Mouse (Mus musculus) hindbrain, embryonic 11.5 days (tissue): ENCODE measurements around the gene Ilf3. TPM values are rescaled to one million over a fixed set of nuclear protein-coding genes. Genes with fewer than 3 reads are reported as not detected.
A peak's percentile ranks its signal among the peaks of the same experiment; 100 is the strongest.

ENCODE experiments used
- ATAC-seq: fragments of 200-750 bp; cut with Nextera tagmentation; 2 replicates; pipeline ENCODE4 v1.8.0; 2017; ENCODE audit warnings: mild to moderate bottlenecking, moderate TSS enrichment, moderate library complexity; ENCODE audit not compliant: low FRiP score
- DNase-seq: peaks from one replicate; pipeline ENCODE4 v3.0.0-alpha.2; 2015; ENCODE audit warnings: low spot score
- H3K27ac ChIP-seq: fragments of 300-500 bp; sonication (generic); 2 replicates; pipeline ENCODE4 v1.5.1; 2014; ENCODE audit warnings: mild to moderate bottlenecking, low read depth, low read length
- H3K27me3 ChIP-seq: fragments of 300-500 bp; sonication (generic); 2 replicates; pipeline ENCODE4 v1.6.1; 2014; ENCODE audit warnings: mild to moderate bottlenecking, low read length, moderate library complexity, mixed read lengths; ENCODE audit not compliant: control insufficient read depth, insufficient read depth
- H3K36me3 ChIP-seq: fragments of 300-500 bp; sonication (generic); 2 replicates; pipeline ENCODE4 v1.6.1; 2014; ENCODE audit warnings: mild to moderate bottlenecking, low read length, moderate library complexity, mixed read lengths; ENCODE audit not compliant: control insufficient read depth, insufficient read depth
- H3K4me1 ChIP-seq: fragments of 300-500 bp; sonication (generic); replicated peaks from 2 replicates; pipeline ENCODE4 v1.6.1; 2014; ENCODE audit warnings: low read length, mixed read lengths; ENCODE audit not compliant: control insufficient read depth, insufficient read depth
- H3K4me2 ChIP-seq: fragments of 300-500 bp; sonication (generic); replicated peaks from 2 replicates; pipeline ENCODE4 v1.6.1; 2014; ENCODE audit warnings: mild to moderate bottlenecking, low read depth, low read length
- H3K4me3 ChIP-seq: fragments of 300-500 bp; sonication (generic); 2 replicates; pipeline ENCODE4 v1.5.1; 2014; ENCODE audit warnings: low read depth, low read length
- H3K9ac ChIP-seq: fragments of 300-500 bp; sonication (generic); 2 replicates; pipeline ENCODE4 v1.6.1; 2014; ENCODE audit warnings: low read depth, low read length
- H3K9me3 ChIP-seq: fragments of 300-500 bp; sonication (generic); 2 replicates; pipeline ENCODE4 v1.6.1; 2016; ENCODE audit warnings: low read length; ENCODE audit not compliant: control insufficient read depth
- WGBS: fragments of 180-500 bp; shearing (Covaris S2); extraction: QIAGEN DNeasy Blood & Tissue Kit; methylation state at CpG from one replicate; pipeline ENCODE4 v1.1.7; 2014; 5-methylcytosine and 5-hydroxymethylcytosine counted together
- polyA plus RNA-seq: library from polyadenylated mRNA; unstranded; fragments of >200 nt; fragmentation: Nextera tagmentation; extraction: Ambion mirVana; gene quantifications from 2 replicates; pipeline ENCODE4 v1.2.1, GENCODE M21; 2014

Gene Ilf3
- polyA plus RNA-seq, 1 experiment from 2014 or later = 232 TPM

DNA sequence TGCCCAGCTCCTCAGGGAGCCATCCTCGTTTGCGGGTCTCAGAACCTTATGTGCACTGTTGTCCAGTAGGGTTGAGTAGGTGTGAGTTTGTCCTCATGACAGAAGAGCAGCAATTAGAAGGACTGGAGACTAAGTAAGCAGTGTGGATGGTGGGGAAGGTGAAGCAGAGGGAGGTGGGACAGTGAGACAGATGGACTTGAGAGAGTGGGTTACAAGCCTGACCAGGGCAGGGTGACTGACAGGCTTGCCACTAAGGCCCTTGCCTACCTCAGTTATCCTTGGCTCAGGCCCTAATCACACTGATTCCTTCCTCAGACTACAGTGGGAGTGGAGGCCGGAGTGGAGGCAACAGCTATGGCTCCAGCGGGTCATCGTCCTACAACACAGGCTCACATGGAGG, 36.1 kb downstream of the Ilf3 start:
- Histone ChIP-seq H3K4me3 (no peak overlapping the region), H3K27me3 (no peaks in the 10 kb centered on the region), H3K36me3 (peaks cover 37% of the 10 kb centered on the region), H3K4me1 (no peaks in the 10 kb centered on the region), H3K4me2 (no peak overlapping the region), H3K27ac (no peak overlapping the region), H3K9me3 (no peaks in the 10 kb centered on the region), H3K9ac (no peak overlapping the region)
- DNase-seq (no peak), ATAC-seq (no peak)
- 97% methylated on average over 5 of the region's 5 CpGs for WGBS

DNA sequence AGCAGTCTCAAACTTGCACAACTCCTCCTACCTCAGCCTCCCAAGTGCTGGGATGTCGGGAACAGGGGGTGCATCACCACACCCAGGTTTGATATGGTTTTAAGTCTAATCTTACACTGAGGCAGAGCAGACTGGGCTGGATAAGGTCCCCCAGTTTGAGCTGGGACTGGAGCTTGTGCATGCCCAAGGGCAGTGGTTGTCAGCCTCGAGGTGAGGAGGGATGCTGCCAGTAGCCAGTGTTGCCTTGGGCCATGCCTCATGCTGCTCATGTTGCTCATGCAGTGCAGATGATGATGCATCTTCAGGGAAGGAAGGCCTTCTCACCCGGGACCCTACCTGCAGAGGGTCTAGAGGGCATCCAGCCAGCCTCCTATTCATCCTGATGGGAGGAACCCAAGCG, 37.9 kb downstream of the Ilf3 start:
- Histone ChIP-seq H3K4me1 (no peaks in the 10 kb centered on the region), H3K36me3 (peaks cover 28% of the 10 kb centered on the region), H3K4me3 (no peak overlapping the region), H3K27ac (no peak overlapping the region), H3K9ac (no peak overlapping the region), H3K27me3 (no peaks in the 10 kb centered on the region), H3K4me2 (no peak overlapping the region), H3K9me3 (no peaks in the 10 kb centered on the region)
- DNase-seq = no peak
- no peak for ATAC-seq
- WGBS = 82% methylated on average over 4 of the region's 4 CpGs

DNA sequence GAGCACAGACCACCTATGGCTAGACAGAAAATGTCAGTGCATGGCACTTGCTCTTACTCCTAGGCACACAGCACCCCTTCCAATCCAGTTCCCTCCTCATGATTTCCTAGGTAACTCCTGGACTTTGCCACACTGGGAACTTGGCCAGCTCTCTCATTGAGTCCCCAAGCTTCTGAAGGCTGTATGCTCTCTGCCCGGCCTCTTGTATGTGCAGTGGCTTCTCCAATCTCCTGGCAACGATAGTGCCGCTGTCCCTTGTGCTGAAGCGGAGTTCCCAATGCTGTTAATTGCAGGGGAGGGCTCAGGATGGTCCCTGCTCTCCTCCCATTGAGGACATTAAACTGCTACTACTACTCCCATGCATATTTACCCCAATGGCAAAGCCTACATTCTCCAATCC, 40.3 kb downstream of the Ilf3 start:
- H3K9me3 ChIP-seq = no peaks in the 10 kb centered on the region
- DNase-seq = no peak
- H3K9ac ChIP-seq = no peak overlapping the region
- peaks cover 26% of the 10 kb centered on the region for H3K36me3 ChIP-seq
- no peak overlapping the region for H3K4me3 ChIP-seq
- H3K27ac ChIP-seq = no peak overlapping the region
- 28% methylated on average over 4 of the region's 4 CpGs for WGBS
- ATAC-seq = no peak
- H3K4me1 ChIP-seq = no peaks in the 10 kb centered on the region
- H3K4me2 ChIP-seq = no peak overlapping the region
- H3K27me3 ChIP-seq = no peaks in the 10 kb centered on the region

- H3K9ac ChIP-seq = no peak overlapping the region
- ATAC-seq (no peak), DNase-seq (no peak)
- no peaks in the 10 kb centered on the region for H3K4me1 ChIP-seq
- H3K36me3 ChIP-seq = peaks cover 21% of the 10 kb centered on the region
- H3K27ac ChIP-seq = no peak overlapping the region
- no peaks in the 10 kb centered on the region for H3K27me3 ChIP-seq
- H3K9me3 ChIP-seq = no peaks in the 10 kb centered on the region
- H3K4me2 ChIP-seq = no peak overlapping the region
- H3K4me3 ChIP-seq = no peak overlapping the region
- WGBS = 75% methylated on average over 7 of the region's 7 CpGs
Observed at GRCm38 (mm10) chr9:21408624-21409023, 41.0 kb downstream of the Ilf3 start.

DNA sequence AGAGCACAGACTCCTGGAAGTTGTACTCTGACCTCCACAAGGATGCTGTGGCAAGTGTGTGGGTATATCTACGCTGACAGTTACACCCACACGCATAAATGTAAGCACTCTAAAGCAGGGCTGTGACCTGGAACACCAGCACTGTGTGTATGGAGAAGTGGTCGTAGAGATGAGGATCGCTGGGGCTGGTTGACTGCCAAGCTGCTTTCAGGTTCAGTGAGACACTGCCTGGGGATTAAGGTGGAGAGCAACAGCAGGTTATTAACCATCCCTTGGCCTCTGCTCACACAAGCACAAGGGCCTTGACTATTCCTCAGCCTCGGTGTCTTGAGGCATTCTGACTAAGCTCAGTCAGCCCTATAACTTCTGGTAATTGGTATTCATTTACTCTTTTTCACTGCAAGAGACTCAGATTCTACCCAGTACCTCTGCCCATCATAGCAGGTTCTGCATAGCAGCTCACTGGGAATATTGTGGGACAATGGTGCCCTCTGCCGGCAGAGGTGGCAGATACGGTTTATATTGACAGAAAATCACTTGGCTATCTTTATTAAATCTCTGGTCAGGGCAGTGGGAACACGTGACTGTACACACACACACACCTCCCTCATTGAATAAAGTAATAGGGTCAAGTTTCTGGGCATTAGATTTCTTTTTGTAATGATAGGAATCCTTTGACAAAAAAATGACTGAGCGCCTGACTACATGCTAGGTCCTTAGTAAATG, 42.1 kb downstream of the Ilf3 start:
- H3K27me3 ChIP-seq = no peaks in the 10 kb centered on the region
- H3K36me3 ChIP-seq = peaks cover 10% of the 10 kb centered on the region
- H3K4me3 ChIP-seq = no peak overlapping the region
- no peak overlapping the region for H3K4me2 ChIP-seq
- ATAC-seq (peak; percentile 29; the same call in 1 of the 2 replicates), DNase-seq (peak; percentile 90)
- WGBS = 38% methylated on average over 9 of the region's 9 CpGs
- H3K27ac ChIP-seq = no peak overlapping the region
- no peaks in the 10 kb centered on the region for H3K4me1 ChIP-seq
- no peak overlapping the region; the same call in 1 of the 2 replicates for H3K9ac ChIP-seq
- no peaks in the 10 kb centered on the region for H3K9me3 ChIP-seq

DNA sequence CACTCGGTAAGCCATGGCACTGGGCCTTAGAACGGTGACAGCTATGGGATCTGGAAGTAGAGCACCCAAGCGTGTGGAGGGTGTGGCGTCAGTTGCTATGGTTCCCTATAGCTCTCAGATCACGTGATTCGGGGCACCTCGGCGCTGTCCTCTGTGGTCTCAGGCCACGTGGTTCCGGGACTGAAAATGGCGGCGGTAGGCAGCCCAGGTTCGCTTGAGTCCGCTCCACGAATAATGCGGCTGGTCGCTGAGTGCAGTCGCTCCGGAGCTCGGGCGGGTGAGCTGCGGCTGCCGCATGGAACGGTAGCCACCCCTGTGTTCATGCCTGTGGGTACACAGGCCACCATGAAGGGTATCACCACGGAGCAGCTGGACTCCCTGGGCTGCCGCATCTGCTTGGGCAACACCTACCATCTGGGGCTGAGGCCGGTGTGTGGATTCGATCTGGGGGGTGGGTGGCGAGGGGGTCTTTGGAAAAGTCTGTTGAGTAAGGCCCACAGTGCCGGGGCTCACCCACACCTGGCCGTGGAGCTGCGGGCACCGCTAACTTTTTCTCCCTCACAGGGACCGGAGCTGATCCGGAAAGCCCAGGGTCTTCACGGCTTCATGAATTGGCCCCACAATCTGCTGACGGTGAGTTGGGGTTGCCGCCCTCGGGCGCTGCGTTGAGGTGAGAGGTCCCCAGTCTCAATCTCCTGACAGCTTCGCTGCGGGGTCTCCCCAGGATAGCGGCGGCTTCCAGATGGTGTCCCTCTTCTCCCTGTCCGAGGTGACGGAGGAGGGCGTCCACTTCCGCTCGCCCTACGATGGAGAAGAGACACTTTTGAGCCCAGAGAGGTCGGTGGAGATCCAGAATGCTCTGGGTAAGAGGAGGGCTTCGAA, 44.2 kb downstream of the Ilf3 start, which contains the start of gene Qtrt1:
Gene Qtrt1 (plus strand): TSS at position 169 of the 882 bp plus-strand sequence.
- no peaks in the 10 kb centered on the region for H3K36me3 ChIP-seq
- H3K4me1 ChIP-seq = no peaks in the 10 kb centered on the region
- no peaks in the 10 kb centered on the region for H3K27me3 ChIP-seq
- H3K4me2 ChIP-seq = peak within 1 kb of the TSS; percentile 90
- H3K4me3 ChIP-seq = peak within 1 kb of the TSS; percentile 70
- peak within 1 kb of the TSS; percentile 49 for H3K9ac ChIP-seq
- 2% methylated on average over 53 of the region's 53 CpGs for whole genome bisulfite sequencing
- H3K9me3 ChIP-seq = no peaks in the 10 kb centered on the region
- peak; percentile 92 for DNase-seq
- H3K27ac ChIP-seq = peak within 1 kb of the TSS; percentile 49; the same call in 1 of the 2 replicates
- ATAC-seq = peak; percentile 96

- no peak for ATAC-seq
- H3K9me3 ChIP-seq = no peaks in the 10 kb centered on the region
- 93% methylated on average over 2 of the region's 2 CpGs for WGBS
- H3K27ac ChIP-seq = no peak overlapping the region
- DNase-seq = no peak
- no peak overlapping the region for H3K4me2 ChIP-seq
- no peaks in the 10 kb centered on the region for H3K27me3 ChIP-seq
- no peak overlapping the region for H3K9ac ChIP-seq
- no peaks in the 10 kb centered on the region for H3K4me1 ChIP-seq
- H3K4me3 ChIP-seq = no peak overlapping the region
- 0 out of 2 replicates have a peak, but pooled peaks cover 4% of the 10 kb centered on the region for H3K36me3 ChIP-seq
Observed at GRCm38 (mm10) chr9:21417866-21418265, 50.2 kb downstream of the Ilf3 start.

- 90% methylated on average over 2 of the region's 2 CpGs for WGBS
- 0 out of 2 replicates have a peak, but pooled peaks cover 4% of the 10 kb centered on the region for H3K36me3 ChIP-seq
- H3K4me2 ChIP-seq = no peak overlapping the region
- H3K27me3 ChIP-seq = no peaks in the 10 kb centered on the region
- H3K27ac ChIP-seq = no peak overlapping the region
- DNase-seq = no peak
- H3K4me1 ChIP-seq = no peaks in the 10 kb centered on the region
- no peaks in the 10 kb centered on the region for H3K9me3 ChIP-seq
- H3K4me3 ChIP-seq = no peak overlapping the region
- no peak overlapping the region for H3K9ac ChIP-seq
- no peak for ATAC-seq
Observed at GRCm38 (mm10) chr9:21419646-21420045, 52.0 kb downstream of the Ilf3 start.
